Mouse (Mus musculus) adrenal gland, adult 2 months (tissue): ENCODE data around the gene Cacng8. TPM values are rescaled to one million over a fixed set of nuclear protein-coding genes. Genes with fewer than 3 reads are reported as not detected.
"Not testable (repeated sequence)": the region's sequence is repeated elsewhere in the genome, so short reads cannot be mapped to it uniquely, and the experiment has no call there.

Experiments used
- DNase-seq: peaks from one replicate; pipeline ENCODE4 v3.0.0; 2021
- polyA plus RNA-seq: library from polyadenylated mRNA; depleted of rRNA; stranded (reverse); fragments of >200 nt; gene quantifications from 2 replicates; pipeline ENCODE4 v1.2.3, GENCODE M21; 2012
- total RNA-seq, 2 experiments: library from RNA; stranded (reverse); gene quantifications; 2 replicates each; pipeline ENCODE4 v1.2.3; 2021

The Cacng8 gene
- total and polyA plus RNA-seq, 3 experiments, result 2.7 to 6.9 (median 4.5) TPM

GRCm38 (mm10) chr7:3386036-3386730 lies 4.3 kb upstream of the Cacng8 start:
- no peak for DNase-seq

- no peak for DNase-seq
These were observed 2.7 kb upstream of the Cacng8 start for GRCm38 (mm10) chr7:3387761-3388160.

- no peak for DNase-seq
These were observed 1.6 kb upstream of the Cacng8 start for GRCm38 (mm10) chr7:3388885-3389284.

DNA sequence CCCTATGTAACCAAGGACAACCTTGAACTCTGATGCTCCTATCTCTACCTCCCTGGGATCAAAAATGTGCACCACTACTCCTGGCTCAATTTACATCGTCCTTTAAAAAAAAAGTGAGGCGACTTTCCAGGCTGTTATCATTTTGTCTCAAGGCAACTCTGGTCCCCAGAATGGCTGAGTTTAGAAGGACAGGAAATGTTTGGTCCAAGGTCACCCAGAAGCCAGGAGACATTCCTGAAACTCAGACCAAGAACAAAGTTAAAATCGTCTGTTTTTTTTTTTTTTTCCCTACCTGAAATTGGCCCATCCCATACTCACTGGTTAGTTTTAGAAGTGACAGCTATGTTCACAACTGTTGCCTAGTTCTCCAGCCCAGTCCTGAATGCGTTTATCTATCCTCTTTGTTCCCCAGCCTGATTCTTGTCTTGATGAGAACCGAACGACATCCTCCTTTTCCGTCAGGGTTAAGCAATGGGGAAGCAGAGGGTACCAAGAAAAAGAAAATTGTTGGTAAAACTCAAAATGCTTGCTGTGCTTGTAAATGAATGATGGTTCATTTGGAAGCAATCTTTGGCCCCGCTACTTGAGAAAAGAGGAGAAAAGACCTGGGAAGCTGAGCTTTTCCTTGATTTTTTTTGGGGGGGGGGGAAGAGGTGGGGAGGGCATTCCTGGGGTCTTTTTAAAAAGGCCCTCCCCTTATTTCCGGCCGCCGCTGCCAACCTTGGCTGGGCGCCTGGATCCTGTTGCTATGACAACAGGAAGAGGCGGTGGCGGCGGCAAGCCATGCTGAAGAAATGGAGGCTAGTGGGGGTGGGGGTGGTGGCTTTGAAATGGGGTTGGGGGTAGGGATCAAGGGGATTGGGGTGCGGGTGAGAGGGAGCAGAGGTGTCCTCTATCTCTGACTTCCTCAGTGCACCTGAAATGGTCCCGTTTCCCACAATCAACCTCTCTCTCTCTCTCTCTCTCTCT lies 755 bp upstream of the Cacng8 start:
- peak; percentile 79 for DNase-seq

- no peak for DNase-seq
These were observed 583 bp downstream of the Cacng8 start for GRCm38 (mm10) chr7:3391081-3391451.

GRCm38 (mm10) chr7:3391809-3392208 lies 1.3 kb downstream of the Cacng8 start:
- peak; percentile 31 for DNase-seq

- DNase-seq, result no peak
These were observed 6.9 kb downstream of the Cacng8 start for GRCm38 (mm10) chr7:3397355-3397754.

DNA sequence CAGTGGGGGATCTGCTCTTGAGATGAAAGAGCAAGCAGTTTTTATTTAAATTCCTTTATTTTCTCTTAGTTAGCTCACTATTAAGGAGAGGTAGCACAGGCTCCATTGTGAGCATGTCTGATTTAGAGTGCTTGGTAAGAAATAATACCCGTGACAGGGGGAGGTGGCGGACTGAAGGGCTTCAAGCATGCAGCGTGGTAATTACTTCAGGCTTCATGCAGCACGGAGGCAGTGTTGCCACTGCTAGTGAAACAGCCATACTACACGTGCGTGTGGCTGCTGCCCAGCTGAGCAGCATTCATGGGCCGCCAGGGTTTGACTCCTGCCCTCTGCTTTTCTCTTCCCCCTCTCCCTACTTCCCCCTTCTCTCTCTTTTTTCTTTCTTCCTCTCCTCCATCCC lies 7.3 kb downstream of the Cacng8 start:
- DNase-seq, result no peak

DNA sequence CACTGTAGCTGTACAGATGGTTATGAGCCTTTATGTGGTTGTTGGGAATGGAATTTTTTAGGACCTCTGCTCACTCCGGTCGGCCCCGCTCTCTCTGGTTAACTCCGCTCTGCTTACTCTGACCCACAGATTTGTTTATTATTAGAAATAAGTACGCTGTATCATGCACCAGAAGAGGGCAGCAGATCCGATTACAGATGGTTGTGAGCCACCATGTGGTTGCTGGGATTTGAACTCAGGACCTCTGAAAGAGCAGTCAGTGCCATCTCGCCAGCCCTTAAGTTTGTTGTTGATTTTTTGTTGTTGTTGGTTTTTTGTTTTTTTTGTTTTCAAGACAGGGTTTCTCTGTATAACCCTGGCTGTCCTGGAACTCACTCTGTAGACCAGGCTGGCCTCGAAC lies 7.9 kb downstream of the Cacng8 start:
- not testable (repeated sequence) for DNase-seq

- no peak for DNase-seq
These were observed 9.5 kb downstream of the Cacng8 start for GRCm38 (mm10) chr7:3399937-3400336.

DNA sequence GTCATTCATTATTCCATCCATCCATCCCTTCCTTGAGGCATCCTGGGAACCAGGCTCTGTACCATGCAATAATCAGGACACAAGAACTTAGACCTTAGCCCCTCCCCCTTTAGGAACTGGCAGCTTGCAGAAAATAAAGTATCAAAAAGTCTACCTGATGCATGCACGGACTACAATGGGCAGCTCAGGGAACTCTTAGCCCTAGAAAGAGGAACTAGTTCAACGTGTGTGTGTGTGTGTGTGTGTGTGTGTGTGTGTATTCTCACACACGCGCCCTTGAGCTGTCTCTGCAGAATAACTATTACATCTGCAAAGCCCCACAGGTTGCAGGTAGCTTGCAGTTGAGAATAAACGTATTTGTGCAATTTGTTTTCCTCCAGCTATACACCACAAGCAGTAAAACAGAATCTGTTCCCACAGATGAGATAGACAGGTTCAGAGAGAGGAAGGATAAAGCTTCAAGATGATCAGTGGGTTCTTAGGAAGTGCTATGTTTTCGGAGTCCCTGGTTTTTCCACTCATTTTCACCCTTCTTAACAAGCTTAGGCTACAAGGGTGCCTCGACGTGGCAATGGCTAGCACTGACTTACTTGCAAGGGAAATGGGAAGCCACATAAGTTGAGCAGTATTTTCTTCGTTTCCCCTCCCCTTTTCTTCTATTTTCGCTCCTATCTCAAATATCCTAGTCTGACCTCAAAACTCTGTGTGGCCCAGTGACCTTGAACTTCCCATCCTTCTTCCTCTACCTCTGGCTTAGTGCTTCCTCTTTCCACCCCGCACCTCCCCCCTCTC lies 19.4 kb downstream of the Cacng8 start:
- no peak for DNase-seq

DNA sequence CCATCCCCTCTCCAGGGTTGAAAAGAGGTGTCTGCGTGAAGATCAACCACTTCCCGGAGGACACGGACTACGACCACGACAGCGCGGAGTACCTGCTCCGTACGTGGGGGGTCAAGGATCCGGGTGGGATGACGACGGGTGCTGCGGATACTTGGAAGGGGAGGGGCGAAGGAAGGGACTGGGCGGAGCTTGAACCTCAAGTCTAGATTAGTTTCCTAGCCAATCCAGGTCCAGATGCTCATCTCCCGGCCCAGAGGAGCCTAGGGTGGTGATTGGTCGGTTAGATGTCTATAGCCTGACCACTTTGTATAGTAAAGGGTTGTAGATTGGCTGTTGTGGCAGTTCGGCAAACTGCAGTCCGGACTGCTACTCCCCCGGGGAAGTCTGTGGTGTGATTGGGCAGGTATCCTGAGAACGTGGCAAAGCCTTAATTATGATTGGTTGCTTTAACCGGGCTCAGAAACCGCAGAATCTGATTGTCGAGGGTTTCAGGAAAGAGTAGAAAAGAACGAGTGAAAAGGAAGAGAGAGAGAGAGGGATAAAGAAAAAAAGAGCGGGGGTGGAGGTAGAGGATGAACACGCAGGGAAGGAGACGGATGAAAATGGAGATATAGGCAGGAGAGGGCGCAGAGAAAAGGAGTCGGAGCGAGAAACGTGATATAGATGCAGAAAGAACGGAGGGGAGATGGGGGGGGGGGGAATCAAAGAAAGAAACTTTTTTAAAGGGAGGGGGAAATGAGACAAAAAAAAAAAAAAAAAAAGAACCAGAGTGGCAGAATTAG lies 20.9 kb downstream of the Cacng8 start:
- peak; percentile 69 for DNase-seq

- peak; percentile 53 for DNase-seq
These were observed 21.6 kb downstream of the Cacng8 start for GRCm38 (mm10) chr7:3412036-3412435.

DNA sequence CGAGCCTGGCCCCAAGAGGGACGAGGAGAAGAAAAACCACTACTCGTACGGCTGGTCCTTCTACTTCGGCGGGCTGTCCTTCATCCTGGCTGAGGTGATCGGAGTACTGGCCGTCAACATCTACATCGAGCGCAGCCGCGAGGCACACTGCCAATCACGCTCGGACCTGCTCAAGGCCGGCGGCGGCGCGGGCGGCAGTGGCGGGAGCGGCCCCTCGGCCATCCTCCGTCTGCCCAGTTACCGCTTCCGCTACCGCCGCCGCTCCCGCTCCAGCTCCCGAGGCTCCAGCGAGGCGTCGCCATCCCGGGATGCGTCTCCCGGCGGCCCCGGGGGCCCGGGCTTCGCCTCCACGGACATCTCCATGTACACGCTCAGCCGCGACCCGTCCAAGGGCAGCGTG lies 24.4 kb downstream of the Cacng8 start:
- DNase-seq, result peak; percentile 82

- peak; percentile 82 for DNase-seq
These were observed 24.9 kb downstream of the Cacng8 start for GRCm38 (mm10) chr7:3415378-3415777.

- no peak for DNase-seq
These were observed 29.5 kb downstream of the Cacng8 start for GRCm38 (mm10) chr7:3419941-3420340.

GRCm38 (mm10) chr7:3420466-3420865 lies 30.0 kb downstream of the Cacng8 start:
- no peak for DNase-seq

- DNase-seq, result no peak
These were observed 30.8 kb downstream of the Cacng8 start for GRCm38 (mm10) chr7:3421297-3421696.

GRCm38 (mm10) chr7:3422051-3422450 lies 31.6 kb downstream of the Cacng8 start:
- no peak for DNase-seq

DNA sequence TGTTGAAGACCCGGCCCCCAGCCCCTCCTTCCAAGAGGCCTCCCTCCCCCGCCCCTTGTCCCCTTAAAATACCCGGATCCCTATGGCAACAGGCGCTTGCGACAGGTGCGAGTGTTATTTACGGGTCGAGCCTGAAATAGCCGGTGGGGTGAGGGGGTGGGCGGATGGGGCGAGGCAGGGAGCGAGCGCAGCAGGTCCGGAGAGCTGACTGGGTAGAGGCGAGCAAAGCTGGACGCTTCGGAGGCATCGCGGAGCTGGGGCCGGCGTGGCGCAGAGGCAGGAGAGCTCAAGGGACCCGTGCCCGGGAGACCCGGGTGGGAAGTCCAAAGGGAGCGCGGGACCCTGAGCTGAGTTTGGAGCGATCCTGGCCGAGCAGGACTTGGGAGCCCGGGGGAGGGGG lies 32.9 kb downstream of the Cacng8 start:
- DNase-seq, result no peak

DNA sequence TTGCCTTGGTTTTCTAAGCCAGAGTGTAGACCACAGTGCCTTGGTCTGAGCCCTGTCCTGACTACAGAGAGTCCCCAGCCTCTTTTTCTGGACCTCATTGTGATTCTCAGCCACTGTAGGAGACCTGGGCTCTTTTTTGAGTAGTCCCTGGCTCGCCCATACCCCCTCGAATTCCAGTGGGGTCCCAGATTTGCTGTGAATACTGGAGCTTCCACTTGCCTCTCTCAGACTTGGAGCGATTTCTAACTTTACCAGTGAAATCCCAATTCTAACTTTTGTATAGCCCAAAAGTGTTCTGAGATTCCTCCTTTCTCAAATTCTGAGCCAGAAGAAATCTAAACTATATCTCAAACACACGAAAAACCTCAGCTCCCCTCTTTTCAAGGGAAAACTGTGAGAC lies 33.4 kb downstream of the Cacng8 start, which contains the start of gene Cacng6:
Cacng6 (plus strand) TSS at position 301 of the 400 bp plus-strand sequence.
- no peak for DNase-seq

GRCm38 (mm10) chr7:3425141-3425540 lies 34.7 kb downstream of the Cacng8 start:
- no peak for DNase-seq
